Mouse (Mus musculus) Muller cell, postnatal 12 days (primary cell): ENCODE measurements around the gene Csf3.

Experiments
- DNase-seq: peaks from one replicate; pipeline ENCODE4 v3.0.0-alpha.2; 2015; ENCODE audit errors: inconsistent ontology term

Gene Csf3

DNA sequence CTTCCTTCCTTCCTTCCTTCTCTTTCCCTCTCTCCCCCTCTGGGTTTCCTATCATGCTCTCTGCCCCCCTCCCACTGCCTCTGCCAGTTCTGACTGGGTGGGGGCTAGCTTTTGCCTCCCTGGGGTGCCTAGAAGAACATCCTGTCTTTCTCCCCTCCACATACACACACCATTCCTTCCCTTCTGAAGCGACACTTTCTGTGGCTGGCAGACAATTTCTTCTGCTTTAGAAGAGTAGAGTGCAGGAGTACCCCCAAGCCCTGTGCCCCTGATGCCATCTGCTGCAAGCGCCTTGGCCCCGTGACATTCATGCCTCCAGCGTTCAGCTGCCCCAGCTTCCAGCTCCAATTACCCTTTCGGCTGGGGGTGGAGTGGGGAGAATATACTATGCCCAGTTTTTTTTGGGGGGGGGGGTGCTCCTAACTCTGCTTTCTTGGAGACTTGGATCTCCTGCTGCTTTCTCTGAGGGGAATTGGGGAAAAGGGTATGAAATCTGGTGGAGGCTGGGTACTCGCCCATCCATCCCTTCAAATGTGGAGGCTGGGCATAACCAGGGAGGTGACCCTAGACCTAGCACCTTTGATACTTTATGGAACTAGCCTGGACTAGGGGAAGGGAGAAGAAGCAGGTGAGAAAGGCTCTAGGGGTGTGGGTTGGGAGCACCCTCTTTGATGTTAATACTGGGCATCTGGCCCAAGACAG lies 46.9 kb downstream of the Csf3 start:
- peak; percentile 56 for DNase-seq

DNA sequence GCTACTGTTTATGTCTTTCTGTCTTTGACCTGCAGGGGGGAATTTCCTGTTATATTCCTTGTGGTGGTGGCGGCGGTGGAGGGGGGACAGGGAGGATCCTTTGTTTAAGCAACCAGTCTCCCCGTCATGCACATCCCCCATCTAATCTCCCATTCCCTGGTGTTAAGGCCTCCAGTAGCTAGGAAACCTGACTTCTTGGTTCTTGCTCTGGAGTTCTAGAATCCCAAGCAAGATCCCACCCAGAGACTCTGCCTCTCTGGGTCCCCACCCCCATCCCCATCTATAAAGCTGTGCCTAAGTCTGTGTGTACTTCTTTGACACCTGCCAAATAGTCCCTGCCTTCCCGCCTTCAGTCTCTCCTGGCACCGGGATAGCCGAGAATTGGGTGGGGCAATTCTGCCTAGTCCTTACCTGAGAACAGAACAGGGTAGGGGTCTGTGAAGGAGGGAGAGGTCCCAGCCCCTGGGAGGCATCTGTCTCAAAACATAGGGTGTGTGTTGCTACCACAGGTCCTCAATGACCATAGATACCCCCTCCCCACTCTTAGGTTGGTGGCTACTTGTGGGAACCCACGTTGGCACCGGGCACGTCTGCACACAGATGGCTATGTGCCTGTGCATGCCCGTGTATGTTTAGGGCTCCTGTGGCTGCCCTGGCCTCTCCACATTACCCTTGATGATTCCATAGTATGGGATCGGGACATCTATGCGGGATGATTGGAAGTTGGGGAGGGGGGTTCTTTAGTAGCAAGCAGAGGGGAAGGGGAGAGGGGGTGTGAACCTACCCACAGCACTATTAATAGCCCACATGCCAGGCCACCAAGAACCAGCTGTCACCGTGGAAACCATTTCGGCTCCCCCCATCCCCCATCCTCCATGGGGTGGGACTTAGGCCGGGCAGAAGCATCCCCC lies 47.7 kb downstream of the Csf3 start:
- no peak for DNase-seq

DNA sequence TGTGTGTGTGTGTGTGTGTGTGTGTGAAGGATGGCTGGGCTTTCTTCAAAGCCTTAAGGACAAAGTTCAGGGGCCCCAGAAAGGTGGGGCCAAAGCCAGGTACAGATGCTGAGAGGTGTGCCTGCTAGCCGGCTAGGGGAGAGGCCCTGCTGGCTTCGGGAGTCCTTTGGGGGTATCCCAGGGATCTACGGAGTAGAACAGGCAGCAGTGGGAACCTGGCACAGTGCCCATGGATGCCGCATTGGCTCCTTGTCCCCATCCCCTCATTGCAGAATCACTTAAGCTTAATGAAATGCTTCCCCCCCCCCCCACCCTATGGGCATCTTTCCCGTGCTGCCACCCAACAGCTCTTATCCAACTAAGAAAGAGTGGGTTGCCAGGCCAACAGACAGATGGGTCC lies 48.7 kb downstream of the Csf3 start:
- DNase-seq: no peak

DNA sequence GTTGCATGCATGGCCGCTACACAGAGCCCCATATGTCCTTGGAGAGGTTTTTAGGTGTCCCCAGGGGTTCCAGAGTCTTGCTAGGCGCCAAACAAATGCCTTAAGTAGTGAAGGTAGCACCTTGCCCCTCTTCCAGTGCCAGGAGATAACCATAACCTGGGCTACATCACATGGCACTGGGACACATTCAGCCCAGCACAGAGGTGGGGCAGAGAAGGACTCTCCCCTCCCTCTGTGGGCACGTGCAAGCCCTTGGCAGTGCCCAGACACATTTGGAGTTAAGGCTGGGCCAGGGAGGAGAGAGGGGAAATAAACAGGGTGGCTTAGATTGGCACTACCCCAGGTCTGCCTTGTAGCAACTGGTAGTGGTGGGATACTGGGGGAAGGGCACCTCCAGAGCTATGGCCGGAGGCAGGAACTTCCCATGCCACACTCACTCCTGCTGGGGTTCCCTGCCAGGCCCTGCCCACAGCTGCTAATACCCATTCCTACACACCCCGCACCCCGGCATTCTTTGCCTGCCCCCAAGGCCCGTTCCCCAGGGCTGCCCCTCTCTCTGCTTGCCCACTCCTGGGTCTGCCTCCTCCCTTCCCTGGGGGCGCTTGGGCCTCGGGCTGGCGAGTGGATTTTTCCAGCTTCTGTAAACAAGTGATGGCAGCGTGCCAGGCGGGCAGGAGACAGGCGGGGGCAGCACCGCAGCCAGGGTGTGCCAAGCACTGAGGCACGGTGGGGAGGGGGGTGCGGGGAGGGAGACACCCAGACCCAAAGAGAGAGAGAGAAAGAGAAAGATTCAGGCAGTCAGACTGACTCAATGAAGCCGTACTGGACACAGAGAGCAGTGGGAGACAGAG lies 49.5 kb downstream of the Csf3 start:
- DNase-seq: peak; percentile 91

DNA sequence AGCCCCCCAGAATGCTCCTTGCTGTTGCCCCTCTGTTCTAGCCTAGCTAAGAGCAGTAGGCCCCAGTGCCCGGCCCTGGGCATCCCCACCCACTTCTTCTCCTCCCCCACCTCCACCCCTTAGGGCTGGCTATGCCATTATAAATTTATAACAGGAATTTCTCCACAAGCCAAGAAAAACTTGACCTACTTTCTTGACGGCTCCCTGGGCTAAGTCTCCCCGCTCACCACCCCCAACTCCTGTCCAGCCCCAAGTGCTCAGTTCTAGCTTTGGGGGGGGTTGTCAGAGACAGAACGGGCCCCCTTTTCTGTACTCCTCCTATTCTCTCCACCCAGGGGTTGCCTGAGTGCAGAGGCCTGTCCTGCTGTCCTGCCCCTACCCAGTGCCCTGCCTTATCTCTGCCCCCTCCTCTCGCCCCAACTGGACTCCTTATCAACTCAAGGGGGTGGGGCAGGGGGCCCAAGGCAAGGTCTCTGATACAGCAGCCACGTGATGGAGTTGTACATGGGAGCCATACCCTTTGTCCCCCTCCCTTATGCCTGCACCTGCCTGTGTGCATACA lies 50.2 kb downstream of the Csf3 start:
- no peak for DNase-seq

DNA sequence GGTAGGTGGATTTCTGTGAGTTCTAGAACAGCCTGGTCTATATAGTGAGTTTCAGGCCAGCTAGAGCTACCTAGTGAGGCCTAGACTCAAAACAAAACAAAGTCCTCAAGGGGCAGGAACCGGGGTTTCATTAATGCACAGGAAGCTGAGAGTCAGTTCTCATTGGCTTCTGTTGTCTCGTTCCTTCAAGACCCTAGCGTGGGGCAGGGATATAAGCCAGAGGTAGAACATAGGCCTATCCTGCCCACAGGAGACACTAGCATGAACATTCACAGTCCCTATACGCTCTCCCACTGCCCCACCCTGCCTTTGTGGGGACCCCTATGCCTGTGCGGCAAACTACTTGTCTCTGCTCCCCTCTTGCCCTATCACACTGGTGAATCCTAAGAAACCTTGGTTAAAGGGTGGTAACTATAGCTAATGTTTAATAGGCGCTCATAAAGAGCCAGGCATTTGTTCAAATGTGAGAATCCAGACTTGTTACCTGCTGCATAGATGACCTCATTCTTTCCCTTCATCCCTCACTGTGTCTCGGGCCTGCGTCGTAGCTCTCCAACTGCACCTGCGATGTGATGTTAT lies 51.6 kb downstream of the Csf3 start:
- DNase-seq: no peak
